Mouse (Mus musculus) monocyte, adult 5-6 weeks (primary cell): ENCODE measurements around the gene Plxna2. TPM values are rescaled to one million over a fixed set of nuclear protein-coding genes. Genes with fewer than 3 reads are reported as not detected.

ENCODE experiments used
- ATAC-seq: fragments of 153-309, 156-312 bp; replicated peaks from 2 replicates; pipeline ENCODE4 v1.8.0; 2017; ENCODE audit warnings: mild to moderate bottlenecking; ENCODE audit not compliant: low TSS enrichment, insufficient number of reproducible peaks, severe bottlenecking, poor library complexity, low FRiP score
- total RNA-seq: library from RNA; stranded (forward); fragments of 200-1000, 200-491, 200-594 nt; gene quantifications from 3 replicates; pipeline ENCODE4 v1.2.3, GENCODE M21; 2017

The Plxna2 gene
- total RNA-seq, 1 experiment from 2014 or later = not detected

DNA sequence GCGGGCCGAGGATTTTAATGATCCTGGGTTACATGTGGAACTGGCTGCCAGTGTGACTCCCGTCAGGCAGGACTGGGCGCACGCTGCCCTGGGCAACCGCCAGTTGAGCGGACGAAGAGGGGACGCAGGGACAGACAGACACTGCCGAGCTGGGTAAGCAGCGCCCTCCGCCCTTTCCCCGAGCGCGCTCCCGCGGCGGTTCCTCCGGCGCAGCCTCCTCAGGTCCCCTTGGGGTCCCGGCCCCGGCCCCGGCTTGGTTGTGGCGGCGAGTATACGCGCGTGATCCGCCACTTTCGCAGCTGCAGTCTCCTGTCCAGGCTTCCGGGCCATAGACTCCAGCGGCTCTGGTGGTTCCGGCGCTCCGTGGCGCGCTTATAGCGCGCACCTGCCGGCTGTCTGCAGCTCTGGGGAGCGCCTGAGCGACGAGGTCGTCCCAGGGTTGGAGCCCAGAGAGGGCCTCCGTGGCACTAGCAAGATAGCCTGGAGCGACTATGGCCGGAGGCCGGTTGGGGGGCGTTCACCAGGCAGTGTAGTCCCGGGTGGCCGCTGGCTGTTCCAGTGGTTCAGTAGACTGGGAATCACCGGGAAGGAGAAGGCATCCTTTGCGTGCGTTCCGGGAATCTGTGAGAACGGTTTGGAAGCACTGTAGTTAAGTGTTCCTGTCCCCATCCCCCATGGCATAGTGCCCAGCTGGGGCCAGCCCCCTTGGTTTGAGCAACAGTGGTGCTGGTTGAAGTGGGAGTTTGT, 2.4 kb downstream of the Plxna2 start:
- no peak for ATAC-seq

DNA sequence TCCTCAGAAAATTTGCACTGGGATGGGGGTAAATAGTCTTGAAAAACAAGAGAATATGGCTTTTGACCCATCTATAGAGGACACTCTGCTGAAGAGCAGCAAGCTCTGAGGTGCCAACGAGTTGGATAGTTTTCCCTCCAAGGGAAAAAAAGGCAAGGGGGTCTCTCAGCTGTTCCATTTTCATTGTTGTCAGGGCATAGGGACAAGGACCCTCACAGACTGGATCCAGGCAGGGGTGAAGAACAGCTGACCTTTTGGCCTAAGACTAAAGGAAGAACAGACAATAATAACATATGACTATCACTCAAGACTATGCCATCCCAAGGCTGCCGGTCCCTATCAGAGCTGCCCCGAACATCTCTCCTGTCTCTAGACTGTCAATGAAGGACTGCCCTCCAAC, 4.2 kb downstream of the Plxna2 start:
- ATAC-seq = no peak

DNA sequence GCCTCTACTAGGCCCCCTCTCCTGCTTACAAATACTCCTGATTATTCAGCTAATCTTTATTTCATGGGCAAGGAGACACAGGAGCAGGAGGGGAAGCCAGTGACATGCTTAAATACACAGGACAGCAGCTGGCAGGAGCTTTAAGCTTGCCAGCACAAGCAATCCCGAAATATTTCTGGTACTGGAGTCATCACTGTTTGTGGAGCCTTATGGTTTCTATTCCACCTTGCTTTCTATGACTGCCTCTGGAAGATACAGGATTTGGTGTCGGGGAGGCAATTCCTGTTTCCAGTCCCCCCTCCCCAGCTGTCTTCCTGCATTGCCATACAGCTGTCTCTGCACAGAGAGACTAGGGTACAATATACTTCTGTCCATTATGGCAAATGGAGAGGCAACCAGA, 4.7 kb downstream of the Plxna2 start:
- ATAC-seq = no peak

DNA sequence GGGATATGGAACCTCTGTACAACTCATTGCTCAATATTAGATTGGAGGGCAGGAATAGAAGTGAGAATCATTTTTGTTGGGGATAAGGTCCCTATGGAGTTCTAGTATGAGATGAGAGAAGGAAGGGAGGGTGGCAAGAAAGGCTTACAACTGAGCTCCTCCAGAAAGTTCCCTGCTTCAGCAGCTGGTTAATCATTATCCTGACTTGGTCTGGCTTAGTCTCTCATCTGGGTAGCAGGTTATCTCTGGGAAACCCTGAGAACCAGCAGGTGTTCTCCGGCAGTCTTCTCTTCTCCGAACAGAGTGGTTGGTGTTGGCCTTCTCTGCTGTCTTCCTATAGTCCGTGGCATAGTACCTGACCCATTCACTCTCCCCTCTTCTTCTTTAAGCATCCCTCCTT, 5.6 kb downstream of the Plxna2 start:
- ATAC-seq = no peak

DNA sequence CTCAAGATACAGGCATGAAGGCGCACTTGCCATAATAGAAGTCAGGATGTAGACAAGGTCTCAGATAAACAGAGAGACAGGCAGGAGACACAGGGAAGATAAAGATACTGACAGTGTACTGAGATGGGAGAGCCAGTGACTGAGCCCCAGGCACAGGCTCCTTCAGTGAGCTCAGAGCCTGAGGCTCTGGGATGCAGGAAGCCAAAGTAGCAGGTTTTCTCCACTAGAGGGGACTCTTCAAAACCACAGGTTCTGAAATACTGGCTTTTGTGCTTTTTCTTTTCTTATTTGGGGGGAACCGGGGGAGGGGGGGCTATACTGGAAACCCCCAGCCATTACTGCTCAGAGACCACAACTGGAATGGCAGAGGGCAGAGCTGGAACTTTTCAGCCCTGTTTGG, 6.4 kb downstream of the Plxna2 start:
- no peak for ATAC-seq

DNA sequence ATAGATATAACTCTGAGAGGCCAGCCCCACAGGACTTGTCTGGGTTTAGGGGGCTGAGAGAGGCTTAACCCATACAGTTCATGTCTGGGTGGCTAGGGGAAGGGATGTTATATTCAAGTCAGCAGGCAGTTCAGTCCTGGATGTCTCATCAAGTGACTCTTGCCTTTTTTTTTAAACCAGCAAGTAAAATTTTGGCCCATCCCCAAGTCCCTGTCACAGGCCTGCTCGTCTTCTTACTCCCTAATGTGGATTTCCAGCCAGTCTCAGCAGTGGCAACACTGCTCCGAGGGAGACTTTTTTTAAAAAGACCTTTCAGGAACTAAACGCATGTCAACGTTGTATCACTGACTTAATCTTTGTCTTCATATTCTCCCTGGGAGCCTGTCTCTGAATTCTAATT, 7.0 kb downstream of the Plxna2 start:
- ATAC-seq = no peak

DNA sequence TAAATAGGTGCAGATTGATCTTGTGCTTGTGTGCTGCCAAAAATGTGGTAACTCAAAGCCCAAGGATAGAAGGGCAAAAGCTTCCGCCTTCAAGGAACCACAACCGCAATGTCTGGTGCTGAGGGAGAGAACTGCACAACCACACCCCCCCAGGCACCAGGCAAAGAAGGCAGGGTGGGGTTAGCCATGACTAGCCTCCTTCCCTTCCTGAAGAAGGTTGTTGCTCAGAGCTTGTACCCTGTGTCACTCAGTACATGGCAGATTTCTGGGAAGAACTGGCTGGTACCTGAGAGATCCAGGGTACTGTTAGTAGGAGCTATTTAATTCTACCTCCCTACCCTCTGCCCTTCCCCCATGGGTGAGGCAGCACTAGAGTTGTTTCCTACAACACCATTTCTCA, 8.1 kb downstream of the Plxna2 start:
- no peak for ATAC-seq

DNA sequence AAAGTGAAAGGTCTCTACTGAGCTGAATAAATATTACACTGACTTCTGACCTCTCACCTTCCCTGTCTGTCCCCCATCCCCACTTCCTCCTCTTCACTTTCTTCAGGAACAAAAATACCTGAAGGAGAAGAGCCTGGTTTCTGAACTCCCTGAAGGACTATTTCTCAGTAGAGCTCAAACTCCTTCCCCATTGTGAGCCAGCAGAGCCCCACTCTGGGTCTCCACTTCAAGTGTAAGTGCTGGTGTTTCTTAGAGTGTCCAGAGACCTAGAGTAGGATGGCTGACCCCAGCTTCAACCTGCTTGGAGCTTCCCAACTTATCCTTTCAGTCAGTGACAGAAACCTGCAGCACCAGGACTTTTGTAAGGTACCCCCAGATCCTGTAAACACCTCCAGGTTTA, 9.3 kb downstream of the Plxna2 start:
- ATAC-seq = no peak

DNA sequence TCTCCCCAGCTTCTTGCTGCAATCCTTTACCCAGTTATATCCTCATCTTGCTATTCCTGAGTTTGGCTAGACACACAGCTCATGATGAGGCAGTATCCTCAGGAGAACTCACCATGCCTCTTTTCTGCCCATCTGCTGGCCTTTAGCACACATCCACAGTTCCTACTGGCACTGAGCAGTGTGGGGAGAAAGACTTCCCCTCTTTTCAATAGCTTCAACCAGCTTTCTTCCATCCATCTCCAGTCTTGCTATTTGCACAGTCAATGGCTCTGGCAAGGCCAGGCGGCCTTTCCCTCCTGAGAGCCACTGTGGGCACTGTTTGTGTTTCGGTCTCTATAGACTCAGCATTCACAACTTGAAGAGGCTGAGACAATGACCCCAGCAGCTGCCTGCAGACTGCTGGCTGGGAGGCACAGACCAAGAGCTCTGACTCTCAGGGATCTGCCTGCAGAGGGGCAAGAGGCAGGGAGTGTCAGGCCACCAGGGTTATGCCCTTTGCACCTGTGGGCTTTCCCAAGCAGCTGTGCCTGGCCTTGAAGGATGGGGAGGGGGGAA, 11.2 kb downstream of the Plxna2 start:
- ATAC-seq = no peak

DNA sequence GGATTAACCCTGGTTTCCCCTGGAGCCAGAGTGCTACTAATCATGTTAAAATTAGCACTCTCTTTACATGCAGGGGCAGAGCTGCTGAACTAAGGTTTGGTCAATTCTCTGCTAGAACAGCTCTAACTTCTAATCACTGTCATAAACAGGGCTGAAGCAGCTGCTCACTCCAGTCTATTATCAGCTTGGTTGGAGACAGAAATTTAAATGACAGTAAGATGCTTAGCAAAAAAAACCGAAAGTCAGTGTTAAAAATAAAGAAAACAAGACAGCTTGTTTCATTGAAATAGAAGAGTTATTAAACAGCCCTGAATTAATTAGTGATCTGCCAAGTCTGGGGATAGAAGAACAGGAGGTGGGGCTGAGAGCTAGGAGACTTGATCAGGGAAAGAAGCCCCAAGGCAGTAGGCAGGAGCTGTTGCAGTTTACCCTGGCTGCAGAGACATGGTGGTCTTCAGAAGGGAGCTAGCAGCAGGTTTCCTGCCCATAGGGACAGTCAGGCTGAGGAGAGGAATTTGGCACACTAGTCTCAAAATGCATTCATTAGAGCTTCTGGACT, 12.6 kb downstream of the Plxna2 start:
- ATAC-seq = no peak

DNA sequence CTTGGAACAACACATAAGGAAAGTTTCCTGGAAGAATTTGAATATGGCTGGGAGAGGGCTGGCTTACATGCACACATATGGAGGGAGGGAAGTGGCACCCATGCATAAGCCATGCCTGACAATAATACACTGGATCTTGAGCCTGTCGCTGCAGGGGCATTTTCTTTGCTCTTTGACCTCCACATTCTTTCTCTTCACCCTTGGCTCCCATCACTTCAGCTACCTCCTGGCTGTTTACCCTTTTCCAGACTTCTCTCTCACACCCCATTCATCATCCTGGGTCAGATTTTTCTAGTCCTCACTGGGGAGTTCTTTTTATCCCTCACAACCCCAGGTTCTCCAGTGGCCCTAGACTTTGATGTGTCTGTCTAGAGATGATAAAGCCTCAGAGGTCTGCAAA, 13.6 kb downstream of the Plxna2 start:
- ATAC-seq = no peak

DNA sequence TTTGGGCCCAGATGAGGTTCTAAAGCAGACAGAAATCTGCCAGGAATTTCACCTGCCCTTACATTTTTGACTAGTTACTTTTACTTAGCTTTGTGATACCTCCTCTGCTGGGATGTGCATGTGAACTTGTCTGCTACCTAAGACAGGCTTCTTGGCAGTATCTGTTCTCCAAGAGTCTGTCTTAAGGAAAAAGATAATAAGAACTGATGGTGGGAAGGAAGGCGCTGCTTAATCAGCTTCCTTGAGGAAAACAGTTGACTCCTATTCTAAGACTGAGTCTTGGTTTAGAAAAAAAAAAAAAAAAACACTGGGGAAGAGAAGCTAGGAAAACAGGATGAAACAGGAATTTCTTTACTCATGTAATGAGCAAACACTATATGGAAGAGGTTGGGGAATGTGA, 14.0 kb downstream of the Plxna2 start:
- ATAC-seq = no peak

DNA sequence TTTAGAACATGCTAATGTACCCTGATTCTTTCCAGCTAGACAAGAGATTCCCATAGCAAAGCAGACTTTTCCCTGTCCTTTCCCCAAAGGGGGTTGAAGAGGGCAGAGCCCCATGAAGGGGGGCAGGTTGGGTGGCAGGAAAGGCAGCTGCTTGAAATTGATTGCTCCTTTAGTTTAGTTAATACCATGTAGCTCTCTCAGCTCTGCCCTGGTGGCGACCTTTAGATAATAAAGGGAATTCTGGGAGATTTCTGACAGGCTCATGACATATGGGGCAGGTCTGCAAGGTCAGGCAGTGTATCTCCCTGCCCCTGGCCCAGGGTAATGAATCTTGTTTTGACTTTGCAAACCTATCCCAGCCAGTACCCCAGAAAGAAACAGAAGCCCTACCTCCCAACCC, 17.4 kb downstream of the Plxna2 start:
- no peak for ATAC-seq

DNA sequence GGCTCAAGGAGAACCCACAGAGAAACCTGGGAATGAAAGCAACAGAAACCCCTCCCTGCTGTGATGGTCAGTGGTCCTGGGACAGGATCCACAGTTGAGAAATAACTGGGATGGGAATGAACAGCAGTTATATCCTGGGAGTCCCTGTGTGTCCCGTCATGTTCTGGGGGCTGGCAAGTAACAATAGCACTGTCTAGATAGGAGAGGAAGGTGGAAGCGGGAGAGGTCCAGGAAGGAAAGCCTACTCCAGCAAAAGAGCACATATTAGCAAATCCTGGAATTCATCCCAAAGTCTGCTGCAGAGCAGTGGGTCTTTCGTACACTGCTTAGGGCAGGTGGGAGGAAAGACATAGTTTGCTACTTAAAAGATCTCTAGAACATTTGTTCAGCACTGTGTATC, 17.9 kb downstream of the Plxna2 start:
- no peak for ATAC-seq

DNA sequence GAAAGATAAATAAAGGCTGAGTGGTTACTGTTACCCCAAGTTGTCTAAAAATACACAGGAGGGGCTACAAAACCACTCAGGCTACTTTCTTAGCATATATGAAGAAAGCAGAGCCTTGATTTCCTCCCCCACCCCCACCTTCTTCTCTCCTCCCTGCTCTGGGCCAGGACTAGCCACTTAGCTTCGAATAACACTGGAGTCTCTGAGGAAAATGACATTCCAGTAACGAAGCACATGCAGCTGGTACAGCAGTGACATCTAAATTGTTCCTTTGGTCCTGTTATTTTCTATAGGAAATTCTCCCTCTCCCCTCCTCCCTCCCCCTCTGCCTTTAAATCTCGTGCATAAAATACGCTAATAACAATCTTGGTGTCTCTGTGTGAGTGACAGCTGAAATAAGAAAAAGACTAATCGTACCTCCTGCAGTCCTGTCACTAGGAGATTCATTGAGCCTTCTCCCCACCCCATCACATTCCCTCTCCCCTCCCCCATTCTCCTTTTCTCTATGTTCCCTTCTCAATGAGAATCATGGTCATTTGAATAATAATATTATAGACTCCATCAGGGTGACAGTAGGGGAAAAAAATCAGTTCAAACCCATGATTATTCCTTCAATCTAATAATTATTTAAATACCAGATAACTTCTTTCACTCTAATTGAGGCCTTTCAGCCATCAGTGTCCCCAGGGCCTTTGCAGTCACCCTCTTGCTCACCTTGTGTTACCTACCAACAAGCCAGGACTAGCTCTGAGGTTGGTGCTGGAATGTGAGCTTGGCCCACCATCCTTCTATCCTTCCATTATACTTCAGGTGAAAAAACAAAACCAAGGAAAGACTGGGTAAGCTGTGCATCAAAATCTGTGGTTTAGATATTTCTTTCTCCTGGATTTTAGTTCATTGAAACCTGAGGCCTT, 19.6 kb downstream of the Plxna2 start:
- no peak for ATAC-seq

DNA sequence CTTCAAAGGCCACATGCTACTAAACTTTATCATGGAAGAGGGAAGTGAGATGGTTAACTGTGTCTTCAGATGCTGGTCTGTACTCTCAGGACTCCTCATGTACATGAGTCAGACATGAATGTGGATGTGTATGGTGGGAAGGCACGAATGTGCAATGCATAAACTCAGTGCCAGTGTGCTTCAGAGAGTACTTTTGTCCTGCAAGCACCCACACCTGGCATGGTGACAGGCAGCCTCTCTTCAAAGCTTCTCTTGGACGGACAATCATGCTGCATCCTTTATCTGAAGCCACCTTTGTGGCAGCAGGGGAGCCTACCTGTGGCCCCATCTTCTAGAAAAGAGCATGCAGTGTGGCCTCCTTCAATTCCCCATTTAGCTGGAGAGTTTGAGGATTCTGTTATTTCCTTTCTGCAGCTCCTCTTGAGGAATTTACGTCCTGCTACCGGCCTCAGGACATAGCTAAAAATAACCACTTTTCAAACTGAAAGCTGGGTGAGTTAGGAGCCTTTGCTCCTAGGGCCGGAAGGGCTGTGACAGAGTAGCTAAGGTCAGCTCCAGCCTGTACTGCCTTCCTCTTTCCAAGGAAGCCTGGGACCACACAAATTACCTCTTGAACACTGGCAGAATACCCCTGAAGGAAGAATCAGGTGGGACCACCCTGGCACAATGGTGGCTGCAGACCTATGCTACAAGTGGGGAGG, 23.7 kb downstream of the Plxna2 start:
- no peak for ATAC-seq

DNA sequence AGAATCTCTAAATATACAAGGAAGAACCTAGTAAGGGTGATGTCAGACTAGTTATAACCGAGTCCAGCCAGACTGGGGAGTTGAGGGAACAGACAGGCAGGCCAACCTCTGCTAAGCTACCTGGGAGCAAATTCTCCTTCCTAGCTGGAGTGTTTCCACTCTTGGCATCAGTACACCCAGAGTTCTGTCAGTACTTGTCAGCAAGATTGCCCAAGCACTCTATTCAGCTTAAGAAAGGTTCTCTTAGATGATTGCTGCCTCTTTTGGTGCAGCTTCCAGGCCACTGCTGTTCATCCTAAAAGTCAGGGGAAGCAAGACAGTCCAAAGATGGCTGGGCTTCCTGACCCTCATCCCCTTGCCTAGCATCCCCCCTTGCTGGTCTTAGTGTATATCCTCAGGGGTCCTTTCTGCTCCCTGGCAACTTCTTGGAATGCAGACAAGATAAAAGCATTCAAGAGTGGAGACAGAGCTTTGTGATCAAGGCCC, 24.3 kb downstream of the Plxna2 start:
- no peak for ATAC-seq

DNA sequence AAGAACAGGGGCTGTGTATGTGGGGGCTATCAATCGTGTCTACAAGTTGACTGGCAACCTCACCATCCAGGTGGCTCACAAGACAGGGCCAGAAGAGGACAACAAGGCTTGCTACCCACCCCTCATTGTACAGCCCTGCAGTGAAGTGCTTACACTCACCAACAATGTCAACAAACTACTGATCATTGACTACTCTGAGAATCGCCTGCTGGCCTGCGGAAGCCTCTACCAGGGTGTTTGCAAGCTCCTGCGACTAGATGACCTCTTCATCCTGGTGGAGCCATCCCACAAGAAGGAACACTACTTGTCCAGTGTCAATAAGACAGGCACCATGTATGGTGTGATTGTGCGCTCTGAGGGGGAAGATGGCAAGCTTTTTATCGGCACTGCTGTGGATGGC, 25.9 kb downstream of the Plxna2 start:
- no peak for ATAC-seq

DNA sequence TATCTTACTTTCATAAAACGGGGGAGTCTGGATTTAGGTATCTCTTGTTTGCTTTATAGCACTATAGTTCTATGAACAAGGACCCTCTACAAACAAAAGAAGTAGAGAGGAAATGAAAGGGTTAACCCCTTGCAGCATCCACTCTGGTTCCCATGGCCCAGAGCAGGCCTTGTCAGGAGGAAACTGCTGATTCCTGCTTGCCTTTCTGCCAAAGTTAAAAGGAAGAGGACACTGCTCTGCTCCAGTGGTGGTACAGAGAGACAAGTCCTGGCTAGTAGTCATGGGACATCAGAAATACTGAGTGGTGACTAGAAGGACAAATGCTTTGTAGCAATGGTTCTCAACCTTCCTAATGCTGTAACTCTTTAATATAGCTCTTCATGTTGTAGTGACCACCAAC, 27.9 kb downstream of the Plxna2 start:
- ATAC-seq = no peak
